Mouse (Mus musculus): Measurements from ENCODE around the gene Thap4. TPM values are rescaled to one million over a fixed set of nuclear protein-coding genes. Genes with fewer than 3 reads are reported as not detected.

Thap4 gene
- polyA plus RNA-seq, 1 experiment from 2014 or later = 54.8 TPM

GRCm38 (mm10) chr1:93691786-93692357 is 62.8 kb downstream of the Thap4 start:
- no peaks in the 10 kb centered on the region for H3K9me3 ChIP-seq (replicated peaks; ENCODE audit: control insufficient read depth, low read length, poor library complexity, severe bottlenecking)
- whole genome bisulfite sequencing = 75% methylated on average over 10 of the region's 10 CpGs
- no peak overlapping the region for H3K4me3 ChIP-seq (ENCODE audit: low read depth, low read length)
- H3K36me3 ChIP-seq (ENCODE audit: control insufficient read depth, insufficient read depth, low read length) = peaks cover 4% of the 10 kb centered on the region; the same call in 1 of the 2 replicates
- no peak overlapping the region for H3K4me2 ChIP-seq (ENCODE audit: low read length)
- no peak overlapping the region for H3K9ac ChIP-seq (ENCODE audit: low read depth, low read length)
- no peak overlapping the region for H3K27ac ChIP-seq (ENCODE audit: low read length)
- H3K4me1 ChIP-seq (ENCODE audit: control insufficient read depth, insufficient read depth, low read length) = peaks cover 9% of the 10 kb centered on the region; the same call in 1 of the 2 replicates
- ATAC-seq = no peak
- H3K27me3 ChIP-seq (ENCODE audit: control insufficient read depth, insufficient read depth, low read depth, low read length) = no peaks in the 10 kb centered on the region

GRCm38 (mm10) chr1:93691106-93691505 is 63.6 kb downstream of the Thap4 start:
- no peak for ATAC-seq

GRCm38 (mm10) chr1:93689901-93690496 is 64.7 kb downstream of the Thap4 start:
- no peak for ATAC-seq

More at GRCm38 (mm10) chr1:93691106-93691505, 63.6 kb downstream of the Thap4 start:
- H3K36me3 ChIP-seq (ENCODE audit: control insufficient read depth, insufficient read depth, low read length) = peaks cover 4% of the 10 kb centered on the region; the same call in 1 of the 2 replicates
- no peak overlapping the region for H3K9ac ChIP-seq (ENCODE audit: low read depth, low read length)
- no peak overlapping the region for H3K27ac ChIP-seq (ENCODE audit: low read length)
- WGBS = 96% methylated on average over 8 of the region's 8 CpGs
- no peaks in the 10 kb centered on the region for H3K9me3 ChIP-seq (replicated peaks; ENCODE audit: control insufficient read depth, low read length, poor library complexity, severe bottlenecking)
- H3K4me2 ChIP-seq (ENCODE audit: low read length) = no peak overlapping the region
- H3K4me3 ChIP-seq (ENCODE audit: low read depth, low read length) = no peak overlapping the region
- no peaks in the 10 kb centered on the region for H3K27me3 ChIP-seq (ENCODE audit: control insufficient read depth, insufficient read depth, low read depth, low read length)
- peaks cover 12% of the 10 kb centered on the region; the same call in 1 of the 2 replicates for H3K4me1 ChIP-seq (ENCODE audit: control insufficient read depth, insufficient read depth, low read length)

GRCm38 (mm10) chr1:93688154-93688553 is 66.5 kb downstream of the Thap4 start:
- Histone ChIP-seq H3K4me3 (ENCODE audit: low read depth, low read length) (no peak overlapping the region), H3K9ac (ENCODE audit: low read depth, low read length) (no peak overlapping the region), H3K27me3 (ENCODE audit: control insufficient read depth, insufficient read depth, low read depth, low read length) (no peaks in the 10 kb centered on the region; the same call in 1 of the 2 replicates), H3K36me3 (ENCODE audit: control insufficient read depth, insufficient read depth, low read length) (no peaks in the 10 kb centered on the region; the same call in 1 of the 2 replicates), H3K4me1 (ENCODE audit: control insufficient read depth, insufficient read depth, low read length) (peaks cover 12% of the 10 kb centered on the region), H3K9me3 (replicated peaks; ENCODE audit: control insufficient read depth, low read length, poor library complexity, severe bottlenecking) (no peaks in the 10 kb centered on the region), H3K27ac (ENCODE audit: low read length) (no peak overlapping the region), H3K4me2 (ENCODE audit: low read length) (no peak overlapping the region)
- ATAC-seq = no peak; the same call in 1 of the 2 replicates
- 69% methylated on average over 8 of the region's 8 CpGs for WGBS

More at GRCm38 (mm10) chr1:93689901-93690496, 64.7 kb downstream of the Thap4 start:
- Histone ChIP-seq H3K4me2 (ENCODE audit: low read length) (no peak overlapping the region), H3K27me3 (ENCODE audit: control insufficient read depth, insufficient read depth, low read depth, low read length) (no peaks in the 10 kb centered on the region), H3K9ac (ENCODE audit: low read depth, low read length) (no peak overlapping the region), H3K4me1 (ENCODE audit: control insufficient read depth, insufficient read depth, low read length) (peaks cover 12% of the 10 kb centered on the region), H3K9me3 (replicated peaks; ENCODE audit: control insufficient read depth, low read length, poor library complexity, severe bottlenecking) (no peaks in the 10 kb centered on the region), H3K4me3 (ENCODE audit: low read depth, low read length) (no peak overlapping the region), H3K27ac (ENCODE audit: low read length) (no peak overlapping the region), H3K36me3 (ENCODE audit: control insufficient read depth, insufficient read depth, low read length) (peaks cover 2% of the 10 kb centered on the region; the same call in 1 of the 2 replicates)
- 82% methylated on average over 7 of the region's 7 CpGs for WGBS

- H3K27me3 ChIP-seq (ENCODE audit: control insufficient read depth, insufficient read depth, low read depth, low read length) = no peaks in the 10 kb centered on the region; the same call in 1 of the 2 replicates
- peak overlapping the region; percentile 70 for H3K4me3 ChIP-seq (ENCODE audit: low read depth, low read length)
- peaks cover 12% of the 10 kb centered on the region for H3K4me1 ChIP-seq (ENCODE audit: control insufficient read depth, insufficient read depth, low read length)
- H3K4me2 ChIP-seq (ENCODE audit: low read length) = peak overlapping the region; percentile 68
- peak overlapping the region; percentile 80 for H3K9ac ChIP-seq (ENCODE audit: low read depth, low read length)
- H3K9me3 ChIP-seq (replicated peaks; ENCODE audit: control insufficient read depth, low read length, poor library complexity, severe bottlenecking) = no peaks in the 10 kb centered on the region
- peak overlapping the region; percentile 85; the same call in 1 of the 2 replicates for H3K27ac ChIP-seq (ENCODE audit: low read length)
- ATAC-seq = no peak; the same call in 1 of the 2 replicates
- no peaks in the 10 kb centered on the region; the same call in 1 of the 2 replicates for H3K36me3 ChIP-seq (ENCODE audit: control insufficient read depth, insufficient read depth, low read length)
- WGBS = 27% methylated on average over 3 of the region's 3 CpGs
These were observed 67.7 kb downstream of the Thap4 start for GRCm38 (mm10) chr1:93686961-93687320.

- no peaks in the 10 kb centered on the region; the same call in 1 of the 2 replicates for H3K27me3 ChIP-seq (ENCODE audit: control insufficient read depth, insufficient read depth, low read depth, low read length)
- H3K27ac ChIP-seq (ENCODE audit: low read length) = peak overlapping the region; percentile 85
- peak overlapping the region; percentile 80 for H3K9ac ChIP-seq (ENCODE audit: low read depth, low read length)
- H3K36me3 ChIP-seq (ENCODE audit: control insufficient read depth, insufficient read depth, low read length) = no peaks in the 10 kb centered on the region; the same call in 1 of the 2 replicates
- 1% methylated on average over 51 of the region's 51 CpGs for WGBS
- H3K4me3 ChIP-seq (ENCODE audit: low read depth, low read length) = peak overlapping the region; percentile 70
- peaks cover 12% of the 10 kb centered on the region for H3K4me1 ChIP-seq (ENCODE audit: control insufficient read depth, insufficient read depth, low read length)
- H3K4me2 ChIP-seq (ENCODE audit: low read length) = peak overlapping the region; percentile 68
- no peaks in the 10 kb centered on the region for H3K9me3 ChIP-seq (replicated peaks; ENCODE audit: control insufficient read depth, low read length, poor library complexity, severe bottlenecking)
- peak; percentile 93 for ATAC-seq
These were observed 68.3 kb downstream of the Thap4 start for GRCm38 (mm10) chr1:93686245-93686960.

GRCm38 (mm10) chr1:93685401-93686244 is 69.0 kb downstream of the Thap4 start, which contains the start of gene Bok:
Gene Bok, plus strand, starts transcription at chr1:93685660.
- H3K4me3 ChIP-seq (ENCODE audit: low read depth, low read length) = peak within 1 kb of the TSS; percentile 70
- H3K27me3 ChIP-seq (ENCODE audit: control insufficient read depth, insufficient read depth, low read depth, low read length) = no peaks in the 10 kb centered on the region; the same call in 1 of the 2 replicates
- WGBS = under 1% methylated on average over 75 of the region's 78 CpGs
- H3K9me3 ChIP-seq (replicated peaks; ENCODE audit: control insufficient read depth, low read length, poor library complexity, severe bottlenecking) = no peaks in the 10 kb centered on the region
- peak within 1 kb of the TSS; percentile 85 for H3K27ac ChIP-seq (ENCODE audit: low read length)
- H3K4me2 ChIP-seq (ENCODE audit: low read length) = peak within 1 kb of the TSS; percentile 68
- H3K4me1 ChIP-seq (ENCODE audit: control insufficient read depth, insufficient read depth, low read length) = peaks cover 12% of the 10 kb centered on the region
- H3K36me3 ChIP-seq (ENCODE audit: control insufficient read depth, insufficient read depth, low read length) = no peaks in the 10 kb centered on the region
- peak; percentile 63 for ATAC-seq
- H3K9ac ChIP-seq (ENCODE audit: low read depth, low read length) = peak within 1 kb of the TSS; percentile 80

- no peak overlapping the region for H3K4me2 ChIP-seq (ENCODE audit: low read length)
- 90% methylated on average over 7 of the region's 7 CpGs for WGBS
- no peak overlapping the region for H3K4me3 ChIP-seq (ENCODE audit: low read depth, low read length)
- H3K36me3 ChIP-seq (ENCODE audit: control insufficient read depth, insufficient read depth, low read length) = no peaks in the 10 kb centered on the region
- no peaks in the 10 kb centered on the region for H3K9me3 ChIP-seq (replicated peaks; ENCODE audit: control insufficient read depth, low read length, poor library complexity, severe bottlenecking)
- no peaks in the 10 kb centered on the region; the same call in 1 of the 2 replicates for H3K27me3 ChIP-seq (ENCODE audit: control insufficient read depth, insufficient read depth, low read depth, low read length)
- ATAC-seq = no peak
- no peak overlapping the region for H3K27ac ChIP-seq (ENCODE audit: low read length)
- no peaks in the 10 kb centered on the region; the same call in 1 of the 2 replicates for H3K4me1 ChIP-seq (ENCODE audit: control insufficient read depth, insufficient read depth, low read length)
- H3K9ac ChIP-seq (ENCODE audit: low read depth, low read length) = no peak overlapping the region
These were observed 74.6 kb downstream of the Thap4 start for GRCm38 (mm10) chr1:93679889-93680568.

Measured in midbrain, embryonic 16.5 days (tissue).